ENCODE assay signal across 8 mouse cellular contexts in the genomic region with DNA sequence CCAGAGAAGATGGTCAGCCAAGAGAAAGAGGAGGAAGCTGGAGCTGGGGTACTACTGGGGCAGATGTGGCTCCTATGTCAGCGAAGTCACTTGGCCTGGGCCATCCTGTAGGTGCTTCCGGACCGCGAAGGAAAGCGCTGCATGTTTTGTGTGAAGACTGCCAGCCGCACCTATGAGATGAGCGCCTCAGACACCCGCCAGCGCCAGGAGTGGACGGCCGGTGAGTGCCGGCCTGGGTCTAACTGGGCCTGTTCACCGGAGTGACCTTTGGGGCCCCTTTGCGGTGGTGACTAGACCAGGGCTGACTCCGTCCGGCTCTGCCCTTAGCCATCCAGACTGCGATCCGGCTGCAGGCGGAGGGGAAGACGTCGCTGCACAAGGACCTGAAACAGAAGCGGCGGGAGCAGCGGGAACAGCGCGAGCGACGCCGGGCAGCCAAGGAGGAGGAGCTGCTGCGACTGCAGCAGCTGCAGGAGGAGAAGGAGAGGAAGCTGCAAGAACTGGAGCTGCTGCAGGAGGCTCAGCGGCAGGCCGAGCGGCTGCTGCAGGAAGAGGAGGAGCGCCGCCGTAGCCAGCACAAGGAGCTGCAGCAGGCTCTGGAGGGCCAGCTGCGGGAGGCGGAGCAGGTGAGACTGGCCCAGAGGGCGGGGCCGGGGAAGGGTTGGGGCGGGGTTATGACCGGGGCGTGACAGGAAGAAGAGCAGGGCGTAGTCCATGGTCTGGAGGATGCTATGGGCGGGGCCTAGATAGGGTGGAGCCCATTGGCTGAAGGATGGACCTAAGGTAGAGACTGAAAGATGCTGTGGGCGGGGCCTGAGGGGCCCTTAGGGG. TPM values are rescaled to one million over a fixed set of nuclear protein-coding genes. Genes with fewer than 3 reads are reported as not detected.
DNase-seq lines count a peak whose midpoint lies in the region; ATAC-seq and TF ChIP-seq lines count a peak whose summit lies in the region.

No protein-coding gene starts in this region.

- DNase-seq in adrenal gland, adult (ENCODE audit: inconsistent age in 2 of 2, low spot score in 1 of 2) = peak; percentile 95 to 99
- DNase-seq in gastrocnemius, adult 2 months = peak; percentile 97
- peak; percentile 87 for DNase-seq in hindbrain, postnatal 0 days (ENCODE audit: low spot score)
- peak; percentile 75 to 89 for DNase-seq in left cerebral cortex, adult 9 months (ENCODE audit: low spot score in 2 of 2)
- DNase-seq in right cerebral cortex, adult 2 months (ENCODE audit: low spot score in 2 of 2) = peak; percentile 81 to 84
- peak; percentile 73 for DNase-seq in urinary bladder, postnatal 10 days (ENCODE audit: low spot score)

- H3K9me3 ChIP-seq in hindbrain, postnatal 0 days (ENCODE audit: low read length) = no peaks in the 10 kb centered on the region
- no peaks in the 10 kb centered on the region for H3K9me3 ChIP-seq in megakaryocyte, embryonic 14.5 days

- intact Hi-C loops in gastrocnemius, adult 2 months (cut with DNase I) = no loop called here

- 1% methylated on average over 46 of the region's 46 CpGs for WGBS in hindbrain, postnatal 0 days

- H3K4me1 ChIP-seq in cortical plate, adult 2 months (ENCODE audit: control insufficient read depth, insufficient read depth, low read length) = no peaks in the 10 kb centered on the region
- no peaks in the 10 kb centered on the region for H3K4me1 ChIP-seq in hindbrain, postnatal 0 days (ENCODE audit: insufficient read depth, low read length)
- peaks cover 69% of the 10 kb centered on the region for H3K4me1 ChIP-seq in megakaryocyte, embryonic 14.5 days

- no peak for TF ChIP-seq CTCF in cortical plate, adult 2 months (IDR thresholded peaks at IDR 0.05; ENCODE audit: extremely low read depth, insufficient read depth, low read length)
- TF ChIP-seq CTCF in gastrocnemius, adult 2 months (IDR thresholded peaks at IDR 0.05) = peak; percentile 14; the same call in 1 of the 2 replicates
- TF ChIP-seq CTCF in hindbrain, postnatal 0 days (IDR thresholded peaks at IDR 0.05; ENCODE audit: low read depth) = peak; percentile 54

- no peaks in the 10 kb centered on the region for H3K27me3 ChIP-seq in hindbrain, postnatal 0 days (ENCODE audit: insufficient read depth, low read length)
- no peaks in the 10 kb centered on the region for H3K27me3 ChIP-seq in megakaryocyte, embryonic 14.5 days (replicated peaks)

- H3K9ac ChIP-seq in hindbrain, postnatal 0 days (replicated peaks; ENCODE audit: low read length) = peak overlapping the region; percentile 69

- peak; percentile 53; the same call in 1 of the 2 replicates for TF ChIP-seq POLR2A in cortical plate, adult 2 months (IDR thresholded peaks at IDR 0.05; ENCODE audit: extremely low read depth, insufficient read depth, low read length)

- H3K27ac ChIP-seq in cortical plate, adult 2 months (ENCODE audit: insufficient read depth, low read length) = peak overlapping the region; percentile 55
- H3K27ac ChIP-seq in gastrocnemius, adult 2 months = peak overlapping the region; percentile 84
- peak overlapping the region; percentile 86 for H3K27ac ChIP-seq in hindbrain, postnatal 0 days

- peak overlapping the region; percentile 42 for H3K4me3 ChIP-seq in cortical plate, adult 2 months (ENCODE audit: insufficient read depth, low read length)
- peak overlapping the region; percentile 82 for H3K4me3 ChIP-seq in gastrocnemius, adult 2 months
- peak overlapping the region; percentile 42 for H3K4me3 ChIP-seq in hindbrain, postnatal 0 days (ENCODE audit: low read length)
- H3K4me3 ChIP-seq in megakaryocyte, embryonic 14.5 days (replicated peaks) = peak overlapping the region; percentile 91

- ATAC-seq in hindbrain, postnatal 0 days = peak; percentile 84

- H3K4me2 ChIP-seq in hindbrain, postnatal 0 days (ENCODE audit: low read depth, low read length) = peak overlapping the region; percentile 80

- H3K36me3 ChIP-seq in hindbrain, postnatal 0 days (ENCODE audit: insufficient read depth, low read length) = no peaks in the 10 kb centered on the region
- peaks cover 89% of the 10 kb centered on the region for H3K36me3 ChIP-seq in megakaryocyte, embryonic 14.5 days (replicated peaks; ENCODE audit: low read length)

RNA-seq across cellular contexts. Expression of gene Ppard, which starts 8.7 kb away (rescaled TPM):
- 24.2 TPM in 2 replicates for polyA plus RNA-seq in cortical plate, adult 2 months (2012; rRNA removed)
- total RNA-seq in gastrocnemius, adult 2 months (2021) = 10 to 100 TPM; 29.1 to 30.7 TPM
- total RNA-seq in hindbrain, postnatal 0 days (2014; rRNA removed) = 16.4 and 16.6 TPM in 2 replicates
- polyA plus RNA-seq in hindbrain, postnatal 0 days (2015; fragmentation: Nextera tagmentation; extraction: Ambion mirVana) = 1.4 and 1.7 TPM in 2 replicates
- polyA plus RNA-seq in megakaryocyte, embryonic 14.5 days (2012; ENCODE audit: insufficient read depth, low replicate concordance) = 132 and 226 TPM in 2 replicates

RNA-seq across cellular contexts. Expression of gene Def6, which starts 16.2 kb away (rescaled TPM):
- 3.7 and 4.5 TPM in 2 replicates for polyA plus RNA-seq in cortical plate, adult 2 months (2012; rRNA removed)
- 1 to 10 TPM; 1.5 to 1.6 TPM for total RNA-seq in gastrocnemius, adult 2 months (2021)
- total RNA-seq in hindbrain, postnatal 0 days (2014; rRNA removed) = 5.4 and 13.0 TPM in 2 replicates
- polyA plus RNA-seq in hindbrain, postnatal 0 days (2015; fragmentation: Nextera tagmentation; extraction: Ambion mirVana) = 7.8 and 9.9 TPM in 2 replicates
- polyA plus RNA-seq in megakaryocyte, embryonic 14.5 days (2012; ENCODE audit: insufficient read depth, low replicate concordance) = 90.3 and 202 TPM in 2 replicates

RNA-seq across cellular contexts. Expression of gene Zfp523, which starts 46.8 kb away (rescaled TPM):
- 110 and 113 TPM in 2 replicates for polyA plus RNA-seq in cortical plate, adult 2 months (2012; rRNA removed)
- 10 to 100 TPM; 12.9 to 13.9 TPM for total RNA-seq in gastrocnemius, adult 2 months (2021)
- total RNA-seq in hindbrain, postnatal 0 days (2014; rRNA removed) = 76.0 and 78.3 TPM in 2 replicates
- 37.7 and 39.3 TPM in 2 replicates for polyA plus RNA-seq in hindbrain, postnatal 0 days (2015; fragmentation: Nextera tagmentation; extraction: Ambion mirVana)
- 45.0 and 64.1 TPM in 2 replicates for polyA plus RNA-seq in megakaryocyte, embryonic 14.5 days (2012; ENCODE audit: insufficient read depth, low replicate concordance)

Comparison
In these comparisons a context has a peak if more than half of its experiments do, and no peak if none do; other contexts are left out.
1. Peak in every context shown above with its lines: DNase-seq, ATAC-seq, H3K4me3 ChIP-seq and H3K27ac ChIP-seq.